Mouse (Mus musculus): ENCODE results near the gene Slc43a2. TPM values are rescaled to one million over a fixed set of nuclear protein-coding genes. Genes with fewer than 3 reads are reported as not detected.

Slc43a2 gene
- polyA plus RNA-seq, 2 experiments from 2014 or later: 17.3 to 27.2 TPM

DNA sequence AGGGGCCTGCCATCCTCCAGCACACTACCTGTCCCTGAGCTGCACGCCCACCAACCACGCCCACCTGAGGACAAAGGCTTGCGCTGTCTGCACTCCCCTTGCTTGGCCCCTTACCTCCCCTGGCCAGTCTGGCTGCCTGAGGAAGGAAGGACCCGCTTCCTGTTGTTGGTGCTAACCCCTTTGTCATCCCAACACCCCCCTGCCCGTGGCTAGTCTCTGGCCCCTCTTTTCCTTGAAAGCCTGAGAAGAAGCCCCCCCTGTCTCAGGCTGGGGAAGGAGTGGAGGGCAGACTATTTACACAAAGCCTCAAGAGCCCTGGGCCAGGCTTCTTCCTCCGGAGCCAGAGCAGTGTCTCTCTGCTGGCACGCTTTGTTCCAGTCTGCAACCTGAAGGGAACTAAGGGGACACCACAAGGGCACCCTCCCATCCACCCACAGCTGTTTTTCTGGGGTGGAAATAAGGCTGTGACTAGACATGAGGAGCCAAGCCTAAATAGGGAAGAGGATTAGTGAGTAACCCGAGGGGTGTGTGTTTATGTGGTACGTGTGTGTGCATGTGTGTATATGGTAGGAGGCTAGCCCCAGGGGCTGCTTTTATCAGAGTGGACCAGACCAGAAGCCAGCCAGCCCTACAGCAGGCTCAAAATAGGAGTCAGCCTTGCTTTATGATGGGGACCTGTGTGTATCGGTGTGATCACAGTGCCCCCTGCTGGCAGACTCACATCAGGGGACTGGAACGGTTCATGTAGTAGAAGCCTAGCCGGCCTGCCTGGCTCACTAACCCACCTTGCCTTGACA, 41.6 kb downstream of the Slc43a2 start:
- ATAC-seq: peak; percentile 93

DNA sequence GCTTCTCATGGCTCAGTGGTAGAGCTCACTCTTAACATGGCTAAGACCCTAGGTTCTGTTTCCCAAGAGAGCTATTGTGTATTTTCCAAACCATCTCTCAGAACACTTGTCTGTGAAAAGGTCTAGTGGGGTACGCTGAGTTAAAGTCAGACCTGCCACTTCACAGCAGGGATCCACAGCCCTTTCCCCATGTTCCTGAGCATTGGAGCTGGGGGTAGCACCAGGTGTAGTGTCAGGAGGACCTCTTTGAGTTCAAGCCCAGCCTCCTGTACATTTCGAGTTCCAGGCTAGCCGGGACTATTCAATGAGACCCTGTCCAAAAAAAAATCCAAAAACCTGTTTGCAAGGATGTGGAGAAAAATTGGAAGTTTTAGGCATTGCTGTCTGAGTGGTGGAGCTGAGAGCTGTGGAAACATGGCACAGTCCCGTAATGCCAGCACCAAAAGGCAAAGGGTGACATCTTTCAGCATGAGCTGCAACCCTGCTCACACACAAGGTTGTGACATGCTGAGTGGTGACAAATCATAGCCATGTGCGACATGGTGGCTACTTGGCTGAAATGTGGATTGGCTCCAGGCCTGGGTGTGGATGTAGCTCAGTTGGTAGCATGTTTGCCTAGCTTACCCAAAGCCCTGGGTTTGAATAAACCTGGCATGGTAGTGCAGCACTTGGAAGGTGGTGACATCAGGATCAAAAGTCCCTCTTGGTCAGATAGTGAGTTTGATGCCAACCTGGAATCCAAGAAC, 43.1 kb downstream of the Slc43a2 start:
- no peak for ATAC-seq

DNA sequence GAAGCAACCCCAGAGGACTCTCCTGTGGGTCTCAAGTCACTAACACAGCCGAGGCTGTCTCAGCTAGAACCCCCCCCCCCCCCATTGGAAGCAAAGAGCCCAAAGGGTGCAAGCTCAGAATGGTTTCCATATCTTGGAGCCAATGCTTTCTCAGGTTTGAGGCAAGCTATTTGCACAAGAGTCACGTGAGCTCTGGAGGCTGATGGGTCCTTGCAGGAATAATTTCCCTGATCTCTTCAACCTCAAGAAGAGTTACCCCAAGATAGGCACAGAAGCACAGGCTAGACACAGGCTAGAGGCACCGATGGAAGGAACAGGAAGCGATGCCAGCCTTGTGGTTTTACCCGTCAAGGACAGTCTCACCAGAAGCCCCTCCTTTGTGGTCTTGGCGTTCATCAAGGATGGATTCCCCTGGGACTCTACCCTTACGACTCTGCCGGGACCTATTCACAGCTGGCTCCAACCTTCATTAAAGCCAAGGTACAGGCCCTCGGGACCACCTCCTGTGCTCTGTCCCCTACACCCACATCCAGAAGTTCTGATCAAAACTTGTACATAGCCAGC, 44.1 kb downstream of the Slc43a2 start:
- no peak for ATAC-seq

DNA sequence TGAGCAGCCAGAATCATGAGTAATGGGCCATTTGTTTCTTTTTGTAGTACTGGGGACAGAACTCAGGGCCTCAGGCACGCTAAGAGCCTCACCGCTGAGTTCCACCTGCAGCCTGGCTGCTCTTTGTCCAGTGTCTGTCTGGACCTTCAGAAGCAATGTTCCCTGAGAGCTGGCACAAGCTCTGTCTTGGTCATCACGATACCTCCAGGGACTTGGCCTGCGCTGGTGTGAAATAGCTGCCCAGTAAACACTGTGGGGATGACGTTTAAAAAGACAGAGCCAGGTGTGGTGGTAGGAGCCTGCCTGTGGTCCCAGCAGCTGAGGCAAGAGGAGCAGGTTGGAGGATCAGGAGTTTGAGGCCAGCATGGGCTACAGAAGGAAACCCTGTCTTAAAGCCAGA, 47.1 kb downstream of the Slc43a2 start:
- ATAC-seq: no peak

DNA sequence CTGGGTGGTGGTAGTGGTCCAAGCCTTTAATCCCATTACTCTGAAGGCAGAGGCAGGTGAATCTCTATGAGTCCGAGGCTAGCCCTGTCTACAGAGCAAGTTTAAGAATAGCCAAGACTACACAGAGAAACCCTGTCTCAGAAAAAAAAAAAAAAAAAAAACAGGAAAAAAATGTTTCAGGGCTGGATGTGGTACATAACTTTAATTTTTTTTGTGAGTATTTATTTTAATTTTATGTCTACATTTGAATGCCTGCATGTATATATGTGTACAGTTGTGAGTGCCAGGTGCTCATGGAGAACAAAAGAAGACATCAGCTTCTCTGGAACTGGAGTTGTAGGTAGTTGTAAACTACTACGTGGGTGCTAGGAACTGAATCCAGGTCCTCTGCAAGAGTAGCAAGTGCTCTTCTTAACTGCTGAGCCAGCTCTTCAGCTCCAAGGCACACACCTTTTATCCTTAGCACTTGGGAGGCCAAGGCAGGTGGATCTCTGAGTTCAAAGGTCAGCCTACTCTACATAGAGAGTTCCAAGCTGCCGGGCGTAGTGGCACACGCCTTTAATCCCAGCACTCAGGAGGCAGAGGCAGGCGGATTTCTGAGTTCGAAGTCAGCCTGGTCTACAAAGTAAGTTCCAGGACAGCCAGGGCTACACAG, 50.1 kb downstream of the Slc43a2 start:
- ATAC-seq: no peak

DNA sequence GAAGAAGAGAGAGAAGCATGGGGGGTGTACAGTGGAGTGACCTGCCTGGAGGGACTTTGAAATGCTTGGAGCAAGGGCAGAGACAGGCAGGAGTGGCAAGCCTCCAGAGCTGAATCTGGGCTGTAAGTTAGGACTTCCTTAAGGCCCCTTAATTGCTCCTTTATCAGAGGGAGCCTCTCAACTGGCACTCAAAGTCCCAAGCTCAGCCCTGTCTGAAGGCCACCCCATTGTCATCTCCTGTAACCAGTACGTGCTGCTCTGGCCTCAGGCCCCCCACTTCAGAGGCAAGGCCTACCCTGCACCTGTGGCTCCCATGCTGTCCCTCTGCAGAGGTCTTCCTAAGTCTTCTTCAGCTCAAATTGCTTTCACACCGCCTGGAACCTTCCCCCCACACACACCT, 52.0 kb downstream of the Slc43a2 start:
- no peak for ATAC-seq

DNA sequence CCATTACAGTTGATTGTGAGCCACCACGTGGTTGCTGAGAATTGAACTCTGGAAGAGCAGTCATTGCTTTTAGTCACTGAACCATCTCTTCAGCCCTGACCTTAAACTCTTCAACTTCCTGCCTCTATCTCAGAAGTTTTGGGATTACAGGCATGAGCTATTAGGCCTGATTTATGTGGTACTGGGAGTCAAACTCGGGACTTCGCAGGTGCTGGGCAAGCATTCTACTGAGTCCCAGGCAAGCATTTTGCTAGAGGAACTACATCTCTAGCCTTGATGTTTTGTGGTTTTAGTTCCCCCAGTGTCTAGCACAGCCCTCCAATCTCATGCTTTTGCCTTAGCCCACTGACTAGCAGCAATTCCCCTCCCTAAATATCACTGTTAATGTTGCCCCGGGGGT, 53.6 kb downstream of the Slc43a2 start:
- no peak for ATAC-seq

DNA sequence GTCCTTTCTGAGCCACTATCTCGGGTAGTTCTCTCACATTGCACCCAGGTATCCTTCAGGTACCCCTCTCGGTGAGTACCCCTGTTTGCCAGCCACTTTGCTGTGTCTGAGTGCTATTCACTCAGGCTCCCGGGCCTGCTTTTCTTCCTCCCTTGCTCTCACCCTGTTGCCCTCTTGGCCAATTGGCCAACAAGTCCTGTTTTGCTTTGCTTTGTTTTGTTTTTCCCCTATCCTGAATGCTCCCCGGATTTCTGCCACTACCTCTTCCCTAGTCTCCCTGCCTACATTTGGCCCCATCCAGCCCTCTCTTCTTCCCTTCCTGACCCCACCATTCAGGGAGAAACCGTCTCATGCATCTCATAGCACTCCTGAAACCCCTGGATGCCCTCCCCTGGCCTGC, 54.5 kb downstream of the Slc43a2 start:
- no peak for ATAC-seq

DNA sequence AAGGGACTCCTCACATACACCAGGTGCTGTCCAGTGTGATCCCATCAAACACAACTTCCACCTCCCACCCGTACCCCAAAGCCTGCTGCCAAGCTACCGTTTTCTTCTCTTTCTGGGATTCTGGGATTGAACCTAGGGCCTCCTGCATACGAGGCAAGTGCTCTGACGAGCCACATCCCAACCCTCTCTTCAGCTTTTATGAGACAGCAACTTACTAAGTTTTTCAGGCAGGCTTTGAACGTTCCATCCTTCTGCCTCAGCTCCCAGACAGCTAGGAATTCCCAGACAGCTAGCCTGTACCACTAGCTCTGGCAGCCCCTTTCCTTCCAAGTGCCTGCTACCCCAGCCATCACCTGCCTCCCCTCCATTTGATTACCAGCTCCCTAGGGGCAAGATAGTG, 55.5 kb downstream of the Slc43a2 start:
- no peak for ATAC-seq

DNA sequence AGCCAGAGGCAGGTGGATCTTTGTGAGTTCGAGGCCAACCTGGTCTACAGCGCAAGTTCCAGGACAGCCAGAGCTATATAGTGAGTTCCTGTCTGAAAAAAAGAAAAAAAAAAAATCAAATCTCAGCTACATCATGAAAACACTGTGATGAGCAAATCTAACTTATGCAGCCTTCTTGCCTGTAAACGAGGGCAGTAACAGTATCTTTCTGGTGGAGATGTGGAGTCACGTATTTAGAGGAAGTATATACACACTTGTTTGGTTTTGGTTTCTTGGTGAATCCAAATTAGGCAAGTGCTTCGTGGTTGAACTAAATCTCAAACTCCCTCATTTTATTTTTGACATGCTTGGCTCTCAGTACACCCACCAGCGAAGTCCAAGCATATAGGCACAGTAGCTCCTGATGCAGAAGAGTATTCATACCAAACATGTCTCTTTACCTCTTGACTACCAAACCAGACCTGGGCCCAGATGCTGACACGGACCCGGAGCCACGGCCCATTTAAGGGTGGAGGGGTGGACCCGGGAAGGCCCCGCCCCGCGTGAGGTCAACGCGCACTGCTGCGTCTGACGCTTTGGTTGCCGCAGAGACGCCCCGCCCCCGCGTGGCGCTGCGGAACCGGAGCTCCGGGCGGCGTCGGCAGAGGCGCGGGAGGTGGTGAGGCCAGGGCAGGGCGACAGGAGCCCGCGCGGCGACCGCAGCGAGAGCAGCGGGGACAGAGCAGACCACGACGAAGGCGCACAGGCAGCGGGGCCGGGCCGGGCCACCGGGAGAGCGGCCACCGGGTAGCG, 56.2 kb downstream of the Slc43a2 start, which contains the start of gene Pitpna:
TSS of gene Pitpna (plus strand) at position 605 of the 792 bp plus-strand sequence.
- ATAC-seq: peak; percentile 95

DNA sequence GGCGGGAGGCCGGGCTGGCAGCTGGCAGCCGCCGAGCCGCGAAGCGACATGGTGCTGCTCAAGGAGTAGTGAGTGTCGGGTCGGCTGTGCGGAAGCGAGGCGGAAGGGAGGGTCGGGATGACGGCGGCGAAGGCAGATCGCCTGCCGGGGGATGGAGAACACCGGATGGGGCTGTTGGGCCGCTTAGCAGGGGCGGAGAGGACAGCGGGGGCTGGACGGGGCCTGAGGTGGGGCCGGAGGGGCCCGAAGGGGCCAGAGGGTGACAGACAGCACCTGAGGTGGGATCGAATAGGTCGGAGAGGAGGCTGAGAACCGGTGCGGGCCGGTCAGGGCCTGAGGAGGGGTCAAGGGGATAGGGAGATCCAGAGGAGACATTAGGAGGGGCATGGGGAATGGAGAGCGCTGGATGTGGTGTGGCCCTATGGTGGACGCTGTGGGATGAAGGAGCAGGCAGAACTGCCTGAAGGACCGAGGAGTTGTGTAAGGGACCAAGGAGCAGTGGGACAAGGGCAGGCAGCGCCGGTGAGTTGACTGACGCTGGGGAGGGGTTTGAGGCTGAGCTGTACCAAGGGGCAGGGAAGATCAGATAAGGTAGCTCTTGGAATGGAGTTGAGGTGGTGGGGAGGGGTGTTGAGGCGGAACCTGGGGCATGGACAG, 56.9 kb downstream of the Slc43a2 start:
- peak; percentile 76 for ATAC-seq

DNA sequence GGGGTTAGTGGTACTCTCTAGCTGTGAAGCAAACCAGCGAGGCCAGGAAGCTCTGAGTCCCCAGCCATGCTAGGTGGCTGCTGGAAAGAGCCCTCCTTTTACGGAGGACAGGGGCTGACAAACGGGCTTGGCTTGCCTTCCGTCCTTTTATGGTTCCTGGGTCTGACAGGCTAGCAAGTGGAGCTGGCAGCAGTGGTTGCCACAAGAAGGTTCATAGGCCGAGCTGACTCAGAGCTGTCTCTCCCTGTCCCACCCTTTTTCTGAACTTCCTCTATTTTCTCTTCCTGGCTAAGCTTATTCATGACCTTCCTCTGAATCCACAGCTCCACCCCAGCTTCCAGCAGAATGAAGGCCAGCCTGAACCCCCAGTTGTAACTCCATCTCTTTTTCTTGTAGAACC, 61.1 kb downstream of the Slc43a2 start:
- ATAC-seq: no peak

DNA sequence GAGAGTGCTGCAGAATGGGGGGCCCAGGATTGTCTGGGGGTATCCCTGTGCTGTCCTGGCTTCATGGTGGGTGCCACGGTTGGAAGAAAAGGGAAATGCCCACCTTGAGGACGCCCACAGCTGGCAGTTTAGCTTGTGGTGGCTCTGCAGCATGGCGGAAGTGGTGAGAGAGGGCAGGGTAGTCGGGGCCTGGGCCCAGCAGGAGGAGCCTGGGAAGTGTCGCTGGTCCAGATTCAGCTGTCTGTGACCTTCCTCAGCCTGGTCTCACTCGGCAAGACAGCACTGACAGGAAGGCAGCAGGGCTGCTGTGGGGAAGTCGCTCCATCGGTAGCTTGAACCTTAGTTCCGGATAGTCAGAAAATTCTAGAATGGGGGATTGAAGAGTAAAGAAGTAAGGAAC, 62.9 kb downstream of the Slc43a2 start:
- ATAC-seq: no peak

DNA sequence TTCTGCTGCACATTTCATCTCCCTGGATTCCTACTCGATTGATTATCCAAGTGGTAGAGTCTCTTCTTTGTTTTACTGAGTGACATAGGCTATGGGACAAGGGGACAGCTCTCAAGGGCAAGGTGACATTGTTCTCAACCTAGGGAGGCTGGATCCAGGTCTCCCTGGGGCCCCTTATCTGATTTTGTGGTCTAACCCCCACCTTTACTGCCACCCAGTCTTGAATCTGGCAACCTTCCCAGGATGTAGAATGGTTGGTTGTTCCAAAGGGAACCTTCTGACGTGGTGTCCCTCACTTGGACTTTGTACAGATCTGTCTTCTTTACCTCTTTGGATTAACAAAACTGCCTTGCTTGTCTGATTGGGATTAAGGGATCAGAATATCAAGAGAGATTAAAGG, 63.9 kb downstream of the Slc43a2 start:
- ATAC-seq: no peak

DNA sequence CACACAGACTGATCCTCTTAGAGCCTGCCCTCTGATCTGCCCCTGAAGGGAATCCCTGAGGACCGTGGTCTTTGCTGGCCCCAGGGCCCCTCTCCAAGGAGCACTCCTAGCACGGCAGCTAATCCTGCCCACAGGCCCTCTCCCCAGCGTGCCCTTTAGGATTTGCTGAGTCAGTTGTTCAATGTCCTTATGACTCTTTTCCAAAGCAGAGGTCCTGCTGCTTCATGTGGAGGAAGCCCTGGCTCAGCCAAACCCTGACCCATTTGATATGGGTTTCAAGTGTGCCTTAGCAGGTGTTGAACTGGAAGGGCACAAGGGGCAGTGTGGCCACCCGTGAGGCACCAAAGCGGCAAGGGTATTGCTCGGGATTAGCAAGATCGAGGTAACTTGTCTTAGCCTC, 64.3 kb downstream of the Slc43a2 start:
- no peak for ATAC-seq

DNA sequence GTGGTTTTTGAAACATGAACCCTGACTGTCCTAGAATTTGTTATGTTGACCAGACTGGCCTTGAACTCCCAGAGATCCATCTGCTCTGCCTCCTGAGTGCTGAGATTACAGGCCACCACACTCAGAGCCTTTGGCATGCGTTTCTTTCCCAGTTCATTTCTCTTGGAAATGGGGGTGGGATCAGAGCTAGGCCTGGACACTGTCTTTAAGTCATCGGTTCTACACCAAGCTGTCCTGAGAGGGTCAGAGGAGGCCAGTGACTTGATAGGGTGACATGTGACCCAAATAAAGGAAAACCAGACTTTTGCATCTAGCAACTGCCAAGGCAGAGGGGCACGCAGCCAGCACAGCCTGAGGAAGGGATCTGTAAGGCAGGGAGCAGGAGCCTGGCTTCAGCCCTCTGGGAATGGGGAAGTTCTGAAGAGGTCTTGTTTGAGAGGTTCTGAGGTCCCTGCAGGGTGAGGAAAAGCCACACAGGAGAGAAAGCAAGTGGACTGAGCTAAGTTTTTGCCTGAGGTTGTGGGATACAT, 65.3 kb downstream of the Slc43a2 start:
- ATAC-seq: no peak

DNA sequence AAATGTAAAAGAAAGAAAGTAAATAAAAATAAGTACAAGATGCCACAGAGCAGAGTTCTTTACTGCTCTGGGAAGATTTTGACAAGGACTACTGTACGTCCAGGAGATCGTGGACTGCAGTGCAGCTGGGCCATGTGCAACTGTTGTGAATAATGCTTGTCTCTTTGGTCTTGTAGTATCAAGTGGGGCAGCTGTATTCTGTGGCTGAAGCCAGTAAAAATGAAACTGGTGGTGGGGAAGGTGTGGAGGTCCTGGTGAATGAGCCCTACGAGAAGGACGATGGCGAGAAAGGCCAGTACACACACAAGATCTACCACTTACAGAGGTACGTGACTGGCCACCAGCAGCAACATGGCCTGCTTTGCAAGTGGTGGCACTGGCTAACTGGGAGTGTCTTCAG, 66.5 kb downstream of the Slc43a2 start:
- no peak for ATAC-seq

DNA sequence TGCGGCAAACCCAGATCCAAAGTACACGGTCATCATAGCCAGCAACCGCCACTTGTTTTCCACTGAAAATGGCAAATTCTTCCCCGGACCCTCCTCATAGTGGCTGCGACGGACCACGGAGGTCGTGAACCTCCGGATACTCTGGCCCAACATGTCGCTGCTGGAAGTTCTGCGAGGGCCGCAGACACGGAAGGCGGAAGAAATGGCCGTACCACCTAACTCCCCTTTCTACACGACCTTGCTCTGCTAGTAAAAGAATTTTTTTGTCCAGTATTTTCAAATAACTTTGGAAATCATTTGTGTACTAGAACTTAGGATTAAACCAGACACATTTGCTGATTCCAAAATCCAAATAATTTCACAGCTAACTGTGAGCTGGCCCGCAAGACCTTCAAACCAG, 68.3 kb downstream of the Slc43a2 start:
- peak; percentile 61 for ATAC-seq

DNA sequence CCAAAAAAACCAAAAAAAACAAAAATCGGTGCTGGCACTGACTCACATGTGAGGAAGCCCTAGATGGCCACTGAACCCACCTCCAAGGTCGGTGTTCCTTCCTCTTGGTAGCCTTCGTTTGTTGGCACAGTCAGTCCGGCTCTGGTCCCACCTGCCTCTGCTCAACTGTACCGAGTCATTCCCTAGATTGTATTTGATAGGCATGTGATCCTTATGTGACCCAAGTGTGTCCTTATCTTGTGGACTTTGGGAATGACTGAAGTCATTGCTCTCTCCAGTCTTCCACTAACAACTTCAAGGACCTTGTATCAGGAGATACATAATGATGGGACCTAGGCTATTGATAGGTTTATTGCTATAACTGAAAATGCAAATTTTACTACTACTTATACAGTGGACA, 73.3 kb downstream of the Slc43a2 start:
- ATAC-seq: no peak

DNA sequence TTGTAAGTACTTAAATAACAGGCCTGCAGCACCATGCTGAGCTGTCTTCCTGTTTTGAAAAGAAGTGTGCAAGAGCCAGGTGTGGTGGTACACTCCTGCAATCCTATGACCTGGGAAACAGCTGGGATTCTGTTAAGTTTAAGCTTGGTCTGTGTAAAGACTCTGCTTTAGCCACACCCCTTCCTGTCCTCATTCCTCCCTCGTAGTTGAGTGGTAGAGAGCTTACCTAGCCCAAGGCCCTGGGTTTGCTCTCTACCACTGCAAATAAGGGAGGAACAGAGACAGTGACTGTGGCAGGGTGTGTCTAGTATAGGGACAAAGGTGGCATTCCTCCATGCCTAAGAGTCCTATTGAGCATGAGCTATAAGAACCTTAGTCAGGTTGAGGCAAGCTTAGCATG, 73.8 kb downstream of the Slc43a2 start:
- ATAC-seq: no peak

DNA sequence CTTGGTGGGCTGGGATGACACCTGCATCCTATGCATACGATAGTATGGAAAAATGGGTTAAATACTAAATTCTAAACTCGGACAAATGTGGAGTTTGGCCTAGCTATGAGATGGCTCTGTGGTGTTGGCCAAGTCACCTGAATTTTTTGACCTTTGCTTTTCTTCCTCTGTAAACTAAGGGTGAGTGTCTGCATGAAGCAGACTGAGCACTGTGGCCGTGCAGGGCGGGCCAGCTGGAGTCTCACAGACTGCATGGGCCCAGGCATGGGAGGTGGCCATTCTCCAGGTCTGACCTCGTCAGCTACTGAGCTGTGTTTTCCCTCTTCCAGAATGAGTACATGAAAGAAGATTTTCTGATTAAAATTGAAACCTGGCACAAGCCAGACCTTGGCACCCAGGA, 77.3 kb downstream of the Slc43a2 start:
- ATAC-seq: no peak

DNA sequence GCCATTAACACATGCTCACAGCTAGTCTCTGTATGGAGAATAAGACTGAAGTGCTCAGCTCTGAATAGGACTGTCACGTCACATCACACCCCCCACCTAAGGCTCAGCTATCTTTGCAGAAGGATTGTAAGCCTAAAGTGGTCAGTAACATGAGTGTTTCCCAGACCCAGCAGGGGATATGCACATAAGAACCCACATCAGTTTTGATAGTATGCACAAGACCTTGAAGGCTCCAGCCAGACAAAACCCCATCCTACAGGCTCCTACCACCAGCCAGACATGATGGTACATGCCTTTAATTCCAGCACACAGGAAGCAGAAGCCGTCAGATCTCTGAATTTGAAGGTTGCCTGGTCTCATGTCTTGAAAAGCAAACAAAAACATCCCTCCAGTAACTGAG, 78.5 kb downstream of the Slc43a2 start:
- ATAC-seq: no peak
